Mouse (Mus musculus): ENCODE measurements around the gene Ccdc51.

GRCm38 (mm10) chr9:109038086-109038895 lies 44.0 kb upstream of the Ccdc51 start, which contains the start of gene Shisa5:
- TF ChIP-seq CTCF (IDR thresholded peaks at IDR 0.05), result no peak
- TF ChIP-seq EP300 (IDR thresholded peaks at IDR 0.05), result no peak

Data from lung, postnatal 0 days (tissue).